Mouse (Mus musculus) gastrocnemius, adult 18-20 months (tissue): ENCODE measurements around the gene Calr4. TPM values are rescaled to one million over a fixed set of nuclear protein-coding genes. Genes with fewer than 3 reads are reported as not detected.

Experiments
- DNase-seq: peaks from one replicate; pipeline ENCODE4 v3.0.0; 2021; ENCODE audit warnings: low spot score
- long read RNA-seq, 2 experiments: library from polyadenylated mRNA; stranded (forward); transcript quantifications; one replicate each; pipeline ENCODE4 v2.0.0; 2021
- total RNA-seq, 2 experiments: library from RNA; stranded (reverse); gene quantifications; 2 replicates each; pipeline ENCODE4 v1.2.3; 2021

Calr4 gene
- total RNA-seq: not detected
- long read RNA-seq, experiment 1: 0 reads
- long read RNA-seq, experiment 2: 0 reads

DNA sequence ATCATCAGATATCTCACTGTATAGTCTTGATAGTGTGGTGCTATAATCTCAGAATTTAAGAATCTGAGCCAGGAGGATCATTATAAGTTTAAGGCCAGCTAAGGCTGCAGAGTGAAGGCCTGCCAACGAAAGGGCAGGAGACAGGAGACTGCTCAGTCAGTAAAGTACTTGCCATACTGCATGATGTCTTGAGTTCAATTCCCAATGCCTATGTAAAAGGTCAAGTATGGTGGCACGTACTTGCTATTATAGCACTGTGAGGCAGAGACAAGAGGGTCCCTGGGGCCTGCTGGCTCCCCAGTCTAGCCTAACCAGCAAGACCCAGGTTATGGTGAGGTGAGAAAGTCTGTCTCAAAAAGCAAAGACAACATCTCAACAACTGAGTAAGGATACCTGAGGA, at the start of gene Calr4:
Gene Calr4 (plus strand): TSS at position 301 of the 400 bp plus-strand sequence.
- DNase-seq: no peak

DNA sequence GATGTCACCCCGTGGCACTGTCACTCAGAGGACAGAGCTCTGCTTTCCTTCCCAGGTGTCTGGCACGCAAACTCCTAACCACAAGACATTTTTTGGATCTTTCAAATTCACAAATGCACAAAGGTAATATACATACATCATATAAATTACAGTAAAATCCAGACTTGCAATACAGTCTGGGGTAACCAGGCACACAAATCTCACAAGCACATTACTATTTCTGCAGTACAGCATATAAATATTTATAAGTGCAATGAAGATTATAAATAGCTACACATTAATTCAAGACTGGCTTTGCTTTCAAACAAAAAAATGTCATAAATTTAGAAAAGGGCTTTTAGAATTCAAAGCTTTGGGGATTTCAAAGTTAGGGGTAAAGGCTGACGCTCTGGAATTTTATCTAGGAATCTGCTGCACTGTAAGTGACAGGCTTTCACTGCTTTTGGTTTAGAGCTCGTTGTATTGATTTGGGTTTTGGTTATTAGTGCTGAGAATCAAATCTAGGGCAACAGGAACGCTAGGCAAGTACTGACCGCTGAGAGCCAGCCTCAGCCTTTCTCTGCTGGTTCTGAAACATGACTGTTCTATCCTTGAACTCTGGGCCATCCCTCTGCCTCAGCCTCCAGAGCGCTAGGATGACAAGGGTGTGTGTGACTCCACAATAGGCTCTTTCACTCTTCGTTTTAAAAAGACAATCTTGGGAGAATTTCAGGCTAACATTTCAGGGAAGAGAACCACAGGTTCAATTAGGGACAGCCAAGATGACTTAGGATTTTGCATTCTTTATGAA, 48.5 kb upstream of the Calr4 start:
- DNase-seq: no peak

DNA sequence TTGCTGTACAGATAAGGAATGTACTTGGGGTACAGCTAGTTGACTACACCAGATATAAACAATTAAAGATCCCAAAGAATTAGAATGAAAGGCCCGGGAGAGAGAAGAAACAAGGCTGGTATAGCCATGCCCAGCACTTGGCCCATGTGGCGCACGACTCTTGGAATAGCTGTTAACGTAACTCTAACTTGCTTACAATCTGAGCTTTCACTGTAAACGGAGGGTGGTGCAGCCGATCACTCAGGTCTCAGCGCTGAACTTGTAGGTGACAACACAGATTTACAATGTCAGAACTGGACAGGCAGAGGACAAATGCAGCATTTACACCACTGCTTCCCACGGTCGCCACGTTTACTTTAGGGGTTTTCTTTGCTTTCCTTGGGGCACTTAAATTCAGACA, 42.7 kb upstream of the Calr4 start:
- no peak for DNase-seq

DNA sequence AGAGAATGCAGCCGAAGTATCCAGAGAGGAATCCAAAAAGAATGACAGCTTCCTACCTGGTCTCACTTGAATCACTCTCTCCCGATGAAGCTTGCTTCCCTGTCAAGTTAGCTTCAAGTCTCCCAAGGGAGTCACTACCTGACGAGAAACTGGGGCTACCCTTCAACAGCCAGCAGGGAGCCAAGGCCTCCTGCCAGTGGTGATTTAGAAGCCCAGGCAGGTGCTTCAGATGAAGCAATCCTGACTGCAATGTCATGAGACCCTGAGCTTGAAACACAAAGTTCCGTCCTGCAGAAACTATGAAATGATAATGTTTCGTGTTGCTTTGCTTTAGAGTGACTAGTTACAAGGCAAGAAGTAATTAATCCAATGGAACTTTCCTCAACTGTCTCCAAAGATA, 40.4 kb upstream of the Calr4 start:
- peak; percentile 64 for DNase-seq

DNA sequence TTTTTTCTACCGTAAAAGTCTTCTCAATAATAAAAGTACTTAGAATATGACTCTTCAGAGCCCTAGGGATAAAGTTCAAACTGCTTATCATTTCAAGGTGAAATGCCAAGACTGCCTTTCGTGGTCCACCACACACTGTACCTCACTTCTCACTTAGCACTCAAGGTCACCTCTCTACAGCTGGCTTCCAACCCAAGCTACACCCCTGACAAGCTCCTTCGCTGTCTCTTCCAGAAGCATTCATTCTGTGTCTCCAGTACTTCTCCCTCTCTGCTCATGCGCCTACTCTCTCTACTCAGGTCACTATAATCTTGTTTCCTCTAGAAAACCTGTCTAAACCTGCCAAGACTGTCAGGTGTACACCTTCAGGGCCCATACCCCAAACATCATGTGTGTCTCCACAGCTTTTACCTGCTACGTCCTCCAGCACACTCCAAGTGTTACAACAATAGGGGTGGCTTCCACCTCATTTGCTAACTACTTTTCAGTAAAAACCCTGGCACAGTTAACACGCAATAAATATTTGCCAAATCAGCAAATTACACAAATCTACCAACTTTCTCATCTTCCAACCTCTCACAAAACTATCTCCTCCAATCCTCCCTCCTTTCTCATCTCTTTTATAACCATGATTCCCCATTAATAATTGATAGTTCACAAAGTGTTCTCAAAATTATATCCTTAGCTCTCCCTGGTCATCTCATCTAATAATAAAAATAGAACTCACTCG, 38.2 kb upstream of the Calr4 start:
- DNase-seq: no peak

DNA sequence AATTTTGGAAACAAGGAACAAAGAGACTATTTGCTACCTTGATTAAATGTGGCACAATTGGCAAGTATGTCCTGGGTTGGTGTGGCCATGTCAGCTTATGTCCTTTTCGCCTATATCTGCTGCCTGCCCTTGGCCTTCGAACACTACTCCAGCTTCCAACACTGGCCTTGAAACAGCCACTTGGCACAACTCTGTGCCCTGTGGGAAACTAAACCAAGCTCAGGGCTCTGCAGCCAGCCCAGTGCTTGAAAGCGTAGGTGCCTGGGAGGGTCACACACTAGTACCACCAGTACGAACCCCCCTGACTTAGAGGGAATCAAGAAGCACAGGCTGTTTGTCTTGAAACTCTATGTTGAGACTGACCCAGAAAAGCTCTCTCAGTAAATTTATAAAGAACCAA, 35.2 kb upstream of the Calr4 start:
- DNase-seq: peak; percentile 42

DNA sequence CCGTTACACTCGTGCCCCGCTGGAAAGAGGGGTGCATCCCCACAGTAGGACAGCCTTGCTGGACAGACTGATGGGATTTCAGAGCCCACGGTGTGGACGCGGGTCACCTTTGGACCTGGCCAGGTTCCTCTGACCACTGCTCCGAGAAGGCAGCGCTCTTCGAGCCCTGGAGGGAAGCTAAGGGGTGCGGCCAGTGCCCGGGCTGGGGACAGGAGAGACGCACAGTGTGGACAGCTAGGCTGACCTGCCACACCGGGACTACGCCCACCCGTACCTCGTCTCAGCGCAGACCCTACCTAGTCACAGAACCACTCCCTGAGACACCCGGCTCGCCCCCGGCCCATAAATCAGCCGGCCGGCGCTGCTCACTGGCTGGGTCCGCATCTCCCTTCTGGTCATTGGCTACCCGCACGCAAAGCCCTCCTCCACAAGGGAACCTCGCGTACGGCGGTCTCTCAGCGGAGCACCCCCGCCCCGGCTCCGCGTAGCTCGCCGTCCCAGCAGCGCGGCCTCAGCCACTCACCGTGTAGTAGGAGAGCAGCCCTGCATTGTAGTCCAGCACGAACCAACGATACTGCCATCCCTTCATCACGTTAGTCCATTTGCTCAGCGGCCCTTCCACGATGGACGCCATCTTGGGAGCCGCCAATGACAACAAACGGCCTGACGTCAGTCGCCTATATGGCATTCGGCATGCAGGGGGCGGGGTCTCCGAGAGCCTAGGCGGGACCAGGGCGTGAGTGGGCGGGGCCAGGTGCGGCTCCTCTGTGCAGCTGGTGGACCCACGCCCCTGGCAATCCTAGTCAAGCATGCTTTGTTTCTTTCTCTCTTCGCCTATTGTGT, 32.5 kb upstream of the Calr4 start, which contains the start of gene Osbpl9:
Gene Osbpl9 (minus strand): TSS at position 691 of the 843 bp plus-strand sequence.
- DNase-seq: peak; percentile 98

DNA sequence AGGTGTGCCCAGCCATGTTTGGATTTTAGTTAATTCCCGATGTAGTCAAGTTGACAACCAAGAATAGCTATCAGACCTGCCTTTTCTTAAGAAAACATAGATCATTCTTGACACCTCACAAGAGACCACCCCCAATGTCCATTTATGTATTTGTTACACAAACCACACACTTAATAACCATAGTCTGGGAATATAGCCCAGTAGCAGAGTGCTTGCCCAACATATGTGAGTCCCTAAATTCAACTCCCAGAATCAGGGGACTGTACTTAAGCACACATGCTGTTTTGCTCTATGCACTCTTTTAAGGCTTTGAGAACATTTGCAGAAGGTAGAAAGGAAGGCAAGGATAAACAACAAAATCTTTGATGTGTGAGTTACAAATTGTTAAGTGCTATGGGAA, 30.4 kb upstream of the Calr4 start:
- no peak for DNase-seq

DNA sequence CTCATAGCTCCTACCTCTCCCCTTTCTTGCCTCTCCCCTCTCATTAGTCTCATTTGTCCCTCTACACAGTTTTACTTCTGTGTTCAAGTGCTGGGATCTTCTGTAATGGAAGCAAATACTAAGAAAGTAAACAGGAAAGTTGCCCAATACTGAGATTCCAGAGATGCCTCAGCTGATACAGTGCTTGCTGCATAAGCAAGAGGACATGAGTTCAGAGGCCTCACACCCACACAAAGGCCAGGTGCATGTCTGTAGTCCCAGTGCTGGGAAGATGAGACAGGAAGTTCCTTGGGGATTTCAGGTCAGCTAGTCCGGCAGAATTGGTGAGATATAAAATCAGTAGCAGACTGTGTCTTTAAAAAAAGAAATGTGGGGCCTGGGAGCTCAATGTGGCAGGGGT, 29.9 kb upstream of the Calr4 start:
- DNase-seq: no peak

DNA sequence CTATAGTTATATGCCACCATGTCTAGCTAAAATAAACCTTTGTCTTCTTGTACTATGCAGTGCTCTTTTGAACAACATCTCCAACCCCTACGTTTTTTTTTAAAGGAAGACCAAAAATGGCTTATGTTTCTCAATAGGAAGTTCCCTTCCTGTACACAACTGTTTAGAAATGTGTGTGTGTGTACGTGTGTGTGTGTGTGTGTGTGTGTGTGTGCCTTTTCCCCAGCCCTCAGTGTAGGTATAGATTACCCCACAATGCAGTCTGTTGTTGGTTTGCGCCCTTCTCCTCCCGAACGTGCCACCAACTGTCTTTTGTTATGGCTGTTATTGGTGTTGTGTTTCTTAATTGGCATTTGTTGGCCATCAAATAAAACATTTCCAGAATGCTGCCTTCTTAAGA, 26.8 kb upstream of the Calr4 start:
- DNase-seq: no peak

DNA sequence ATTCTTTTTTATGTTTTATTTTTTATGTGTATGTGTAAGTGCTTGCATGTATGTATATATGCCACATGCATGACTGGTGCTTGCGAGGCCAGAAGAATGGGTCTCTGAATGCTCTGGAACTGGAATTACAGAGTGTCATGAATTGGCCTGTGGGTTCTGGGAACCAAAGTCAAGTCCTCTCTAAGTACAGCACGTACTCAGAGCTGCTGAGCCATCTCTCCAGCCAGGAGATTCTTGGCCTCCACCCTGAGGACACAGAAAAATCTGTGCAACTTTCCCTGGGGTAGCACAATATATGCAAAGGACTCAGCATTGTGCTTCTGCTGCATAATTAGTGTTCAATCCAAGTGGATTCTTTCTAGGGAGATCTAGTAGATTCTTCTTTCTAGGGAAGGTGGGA, 24.0 kb upstream of the Calr4 start:
- peak; percentile 78 for DNase-seq

DNA sequence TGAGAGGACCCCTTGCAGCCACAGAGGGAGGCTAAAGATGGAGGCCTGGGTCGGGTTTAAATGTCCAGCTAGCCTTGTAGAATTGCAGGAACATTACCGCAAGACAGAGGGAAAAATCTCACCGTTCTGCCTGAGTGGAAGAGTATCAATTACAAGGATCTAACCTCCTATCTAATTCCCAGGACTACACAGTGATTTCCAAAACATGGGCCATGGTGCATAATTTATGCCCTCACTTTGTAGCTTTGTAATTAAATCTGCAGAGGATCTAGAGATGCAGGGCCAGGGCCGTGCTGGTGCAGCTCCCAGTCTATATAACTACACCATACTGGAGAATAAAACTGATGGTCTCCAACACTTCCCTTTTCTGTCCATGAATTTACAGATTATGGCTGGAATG, 23.4 kb upstream of the Calr4 start:
- DNase-seq: no peak

DNA sequence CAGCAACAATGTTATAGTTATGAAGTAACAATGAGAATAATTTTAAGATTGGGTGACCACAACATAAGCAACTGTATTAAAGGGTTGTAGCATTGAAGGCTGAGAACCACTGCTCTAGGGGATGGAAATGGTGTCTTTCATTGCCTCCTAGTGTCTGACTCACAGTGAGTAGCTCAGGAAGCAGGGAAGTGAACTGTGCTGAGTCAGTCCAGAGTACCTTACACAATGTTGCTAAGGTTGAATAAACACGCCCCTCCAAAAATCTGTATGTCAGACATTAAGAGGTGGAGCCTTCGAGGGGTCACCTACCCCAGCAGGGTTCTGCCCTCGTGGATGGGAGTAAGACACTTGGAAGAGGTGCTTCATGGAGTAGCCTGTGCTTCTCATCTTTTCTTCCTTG, 20.3 kb upstream of the Calr4 start:
- DNase-seq: no peak

DNA sequence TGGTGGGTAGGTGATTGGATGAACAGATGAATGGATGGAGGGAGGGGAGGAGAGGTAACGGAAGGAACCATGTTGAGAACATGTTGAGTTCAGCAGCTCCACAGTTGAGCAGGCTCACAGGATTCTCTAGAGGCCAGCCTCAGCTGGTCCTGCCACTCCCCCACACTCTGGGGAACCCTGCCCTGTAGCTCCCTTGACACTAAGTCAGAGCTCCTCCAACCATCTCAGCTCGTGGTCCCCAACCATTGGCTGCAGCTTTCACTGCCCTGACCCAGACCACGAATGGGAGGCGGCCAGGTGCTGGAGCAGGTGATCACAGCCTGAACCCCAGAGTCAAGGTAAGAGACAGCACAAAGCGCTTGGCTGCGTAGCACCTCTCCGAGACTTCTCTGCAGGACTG, 16.3 kb upstream of the Calr4 start:
- no peak for DNase-seq

DNA sequence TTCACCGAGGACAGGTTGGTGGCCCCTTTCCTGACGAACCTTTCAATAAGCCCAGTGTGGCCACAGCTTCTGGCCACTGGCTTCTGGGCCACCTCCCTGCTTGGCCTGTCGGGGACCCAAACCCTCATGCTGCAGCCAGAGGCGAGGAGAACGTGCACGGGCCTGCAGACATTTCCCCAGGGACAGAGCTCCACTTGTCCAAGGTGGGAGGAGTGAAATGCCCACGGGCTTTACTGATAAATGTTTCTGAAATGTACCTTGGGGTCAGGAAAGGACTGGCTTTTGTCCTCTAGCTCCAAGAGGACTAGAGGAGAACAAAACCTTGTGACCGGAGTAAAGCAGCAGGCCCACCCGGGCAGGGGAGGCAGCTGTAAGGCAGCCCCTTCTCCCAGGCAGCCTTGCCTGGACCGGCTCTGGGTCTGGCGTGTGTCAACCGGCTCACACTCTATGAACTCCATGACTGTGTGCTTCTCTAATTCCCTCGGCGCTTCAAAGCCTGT, 13.8 kb upstream of the Calr4 start:
- no peak for DNase-seq

DNA sequence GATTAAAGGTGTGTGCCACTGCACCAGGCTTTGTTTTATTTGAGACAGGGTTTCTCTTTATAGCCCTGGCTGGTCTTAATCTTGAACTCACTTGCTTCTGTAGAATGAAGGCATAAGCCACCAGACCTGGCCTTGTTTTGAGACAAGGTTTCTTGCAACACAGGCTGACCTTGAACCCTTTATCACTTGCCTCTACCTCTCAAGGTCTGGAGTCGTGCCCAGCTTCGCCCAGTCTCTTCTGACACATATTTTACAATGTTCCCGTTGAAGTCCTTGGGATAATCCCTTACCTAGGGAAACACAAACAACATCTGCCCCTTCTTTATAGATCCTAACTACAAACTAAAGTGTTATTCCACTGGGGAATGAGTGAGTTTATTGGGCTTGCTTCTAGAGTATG, 12.3 kb upstream of the Calr4 start:
- DNase-seq: no peak

DNA sequence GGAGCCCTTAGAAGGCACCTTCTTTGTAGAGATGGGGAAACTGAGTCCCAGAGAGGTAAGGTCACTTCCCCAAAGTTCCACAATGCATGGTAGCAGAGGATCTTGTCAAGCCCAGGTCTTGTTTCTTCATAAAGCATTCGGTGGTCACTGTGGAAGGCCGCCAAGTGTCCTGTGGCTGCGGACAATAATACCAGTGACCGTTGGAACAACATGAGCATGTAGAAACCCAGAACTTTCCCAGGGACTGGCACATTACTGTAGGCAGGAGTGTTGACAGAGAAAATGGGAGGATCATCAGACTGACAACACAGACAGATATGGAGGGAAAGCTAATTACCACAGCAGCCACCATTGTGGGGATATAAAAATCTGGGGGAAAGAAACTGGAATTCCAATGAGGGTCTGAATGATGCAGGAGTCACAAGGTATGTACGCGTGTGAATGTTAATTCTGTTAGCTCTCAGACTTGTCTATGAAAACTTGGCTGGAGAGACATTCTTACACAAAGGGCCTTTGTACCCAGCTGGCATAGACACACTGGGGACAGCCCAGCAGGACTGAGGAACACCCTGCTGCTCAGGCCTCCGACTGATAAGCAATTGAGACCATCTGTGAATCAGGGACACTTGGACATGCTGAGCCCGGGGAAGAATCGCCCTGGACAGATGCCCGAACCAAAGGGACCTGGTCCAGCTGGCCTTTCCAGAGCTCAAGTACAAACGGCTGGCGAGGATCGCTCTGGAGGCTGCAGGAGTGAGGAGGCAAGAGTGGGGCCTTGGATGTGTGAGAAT, 9.3 kb upstream of the Calr4 start:
- peak; percentile 94 for DNase-seq

DNA sequence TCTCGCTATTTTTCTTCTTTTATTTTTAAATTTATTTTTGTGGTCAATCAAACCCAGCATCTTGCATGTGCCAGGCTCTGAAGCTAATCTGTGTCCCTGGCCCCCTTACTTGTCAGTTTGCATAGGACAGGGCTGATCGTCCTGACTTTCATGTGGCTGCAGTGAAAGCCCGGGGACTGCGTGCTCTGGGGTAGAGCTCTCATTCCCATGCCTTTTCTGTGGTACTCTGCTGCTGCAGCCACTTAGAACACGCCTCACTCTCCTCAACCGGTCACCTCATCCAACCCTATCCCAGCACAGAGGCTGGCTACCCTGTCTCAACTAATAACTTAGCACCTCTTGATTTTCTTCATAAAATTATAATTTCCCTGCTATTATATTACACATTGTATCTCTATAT, 8.7 kb upstream of the Calr4 start:
- no peak for DNase-seq

DNA sequence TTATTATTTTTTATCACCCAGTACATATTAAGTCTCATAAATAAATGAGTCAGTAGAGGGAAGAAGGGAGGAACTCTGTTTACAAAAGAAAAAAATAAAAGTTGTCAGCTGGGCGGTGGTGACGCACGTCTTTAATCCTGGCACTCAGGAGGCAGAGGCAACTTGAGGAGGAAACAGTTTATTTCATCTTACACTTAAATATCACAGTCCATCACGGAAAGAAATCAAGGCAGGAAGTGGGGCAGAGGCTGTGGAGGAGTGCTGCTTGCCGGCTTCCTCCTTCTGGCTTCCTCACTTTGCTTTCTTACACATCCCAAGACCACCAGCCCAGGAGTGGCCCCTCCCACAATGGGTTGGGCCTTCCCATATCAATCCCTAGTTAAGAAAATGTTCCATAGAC, 8.2 kb upstream of the Calr4 start:
- no peak for DNase-seq

DNA sequence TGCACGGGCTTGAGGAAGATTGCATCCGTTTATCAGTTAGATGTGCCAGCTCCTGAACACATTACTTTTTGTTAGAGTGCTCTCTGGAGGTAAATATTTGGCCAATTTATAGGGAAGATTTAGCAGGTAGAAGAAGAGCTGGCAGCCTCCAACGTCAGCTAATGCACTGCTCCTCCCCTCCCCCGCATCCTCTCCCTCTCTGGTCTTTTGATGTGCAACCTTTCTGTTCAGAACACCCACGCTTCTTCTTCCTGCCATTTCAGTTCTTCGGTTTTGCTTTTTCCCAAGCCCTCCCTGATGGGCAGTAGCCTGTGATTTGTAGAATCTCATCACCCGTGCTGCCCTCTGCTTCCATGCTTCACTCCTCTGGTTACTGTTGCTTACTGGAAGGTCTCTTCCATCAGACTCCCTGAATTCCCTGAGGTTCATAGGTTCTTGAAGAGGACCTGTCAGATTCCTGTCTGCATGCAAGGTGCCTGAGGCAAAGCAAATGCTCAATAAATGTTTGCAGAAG, 4.5 kb upstream of the Calr4 start:
- DNase-seq: no peak
